9 mouse cellular contexts compared by ENCODE assay signal in the genomic region with DNA sequence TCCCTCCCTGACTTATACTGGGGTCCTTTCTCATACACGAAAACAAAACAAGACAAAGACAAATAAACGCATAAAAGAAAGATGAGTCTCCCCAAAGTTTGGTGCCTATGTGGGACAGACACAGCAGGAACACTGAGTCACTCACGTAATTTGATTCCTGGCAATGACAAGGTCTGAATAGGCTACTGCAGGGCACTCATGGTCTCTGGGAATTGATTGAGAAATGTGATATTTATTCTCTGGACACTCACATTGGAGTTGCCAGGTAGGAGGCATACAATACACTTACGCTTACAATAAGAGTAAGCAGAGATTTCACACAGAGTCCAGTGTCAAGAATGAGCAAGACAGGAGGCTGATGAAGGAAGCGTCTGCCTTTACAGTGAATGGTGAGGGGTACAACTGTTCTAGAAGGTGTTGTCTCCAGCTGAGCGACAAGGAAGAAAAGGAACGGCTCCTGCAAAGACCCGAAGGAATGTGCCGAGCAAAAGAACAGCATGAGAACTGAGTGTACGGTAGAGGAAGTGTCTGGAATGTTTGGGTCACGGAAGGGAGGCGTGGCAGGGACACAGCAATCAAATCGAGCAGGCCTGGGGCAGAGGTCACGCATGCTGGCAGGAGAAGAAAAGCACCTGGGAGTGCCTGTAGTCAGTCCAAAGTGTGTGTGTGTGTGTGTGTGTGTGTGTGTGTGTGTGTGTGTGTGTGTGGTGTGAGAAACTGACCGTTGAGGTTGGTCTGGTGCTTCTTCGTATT. TPM values are rescaled to one million over a fixed set of nuclear protein-coding genes. Genes with fewer than 3 reads are reported as not detected.
DNase-seq lines count a peak whose midpoint lies in the region; ATAC-seq and TF ChIP-seq lines count a peak whose summit lies in the region.
"Had no signal": no experiment of that assay in that cellular context is flagged by ENCODE, and none has a peak within 500 bp of the region (broad histone marks: within the 10 kb centered on the region; RNA-seq: fewer than 3 reads in every experiment).

No protein-coding gene starts in this region.

- no peak overlapping the region for H3K9ac ChIP-seq in stomach, embryonic 14.5 days (replicated peaks; ENCODE audit: low read depth, low read length)

- peaks cover 21% of the 10 kb centered on the region for H3K4me1 ChIP-seq in heart, embryonic 10.5 days
- peaks cover 16% of the 10 kb centered on the region for H3K4me1 ChIP-seq in limb, embryonic 10.5 days
- H3K4me1 ChIP-seq in stomach, embryonic 14.5 days (ENCODE audit: control insufficient read depth, insufficient read depth, low read length), result 0 out of 2 replicates have a peak, but pooled peaks cover 7% of the 10 kb centered on the region

- peak; percentile 23 for DNase-seq in gastrocnemius, adult 2 months
- no peak for DNase-seq in gastrocnemius, postnatal 14 days
- DNase-seq in heart, embryonic 10.5 days (ENCODE audit: low spot score), result peak; percentile 78
- DNase-seq in limb, embryonic 10.5 days (ENCODE audit: low spot score), result peak; percentile 55
- no peak for DNase-seq in thymus, postnatal 14 days
- no peak for DNase-seq in cerebellum, postnatal 36 days
- DNase-seq in cerebellum, postnatal 10 days, result no peak

- no peak overlapping the region for H3K27ac ChIP-seq in gastrocnemius, adult 2 months
- H3K27ac ChIP-seq in heart, embryonic 10.5 days, result peak overlapping the region; percentile 52
- H3K27ac ChIP-seq in limb, embryonic 10.5 days, result peak overlapping the region; percentile 64
- no peak overlapping the region for H3K27ac ChIP-seq in stomach, embryonic 14.5 days (ENCODE audit: low read length)

- peak; percentile 72 for ATAC-seq in stomach, embryonic 14.5 days (ENCODE audit: insufficient number of reproducible peaks, insufficient read depth, low FRiP score, low read depth)

- H3K4me3 ChIP-seq in gastrocnemius, adult 2 months, result no peak overlapping the region
- H3K4me3 ChIP-seq in heart, embryonic 10.5 days, result peak overlapping the region; percentile 8; the same call in 1 of the 2 replicates
- peak overlapping the region; percentile 1; the same call in 1 of the 2 replicates for H3K4me3 ChIP-seq in limb, embryonic 10.5 days
- no peak overlapping the region for H3K4me3 ChIP-seq in stomach, embryonic 14.5 days (ENCODE audit: low read depth, low read length)

- no peaks in the 10 kb centered on the region for H3K27me3 ChIP-seq in heart, embryonic 10.5 days (ENCODE audit: insufficient read depth, poor library complexity, severe bottlenecking)
- no peaks in the 10 kb centered on the region for H3K27me3 ChIP-seq in limb, embryonic 10.5 days (ENCODE audit: low read depth, poor library complexity, severe bottlenecking)
- H3K27me3 ChIP-seq in stomach, embryonic 14.5 days (ENCODE audit: control insufficient read depth, insufficient read depth, low read length), result no peaks in the 10 kb centered on the region

- H3K9me3 ChIP-seq in heart, embryonic 10.5 days, result no peaks in the 10 kb centered on the region
- no peaks in the 10 kb centered on the region for H3K9me3 ChIP-seq in limb, embryonic 10.5 days (replicated peaks)
- no peaks in the 10 kb centered on the region for H3K9me3 ChIP-seq in stomach, embryonic 14.5 days (ENCODE audit: control insufficient read depth, low read depth, low read length)

- TF ChIP-seq CTCF in gastrocnemius, adult 2 months (IDR thresholded peaks at IDR 0.05), result no peak

- no peaks in the 10 kb centered on the region for H3K36me3 ChIP-seq in heart, embryonic 10.5 days
- H3K36me3 ChIP-seq in limb, embryonic 10.5 days, result no peaks in the 10 kb centered on the region
- H3K36me3 ChIP-seq in stomach, embryonic 14.5 days (ENCODE audit: control insufficient read depth, insufficient read depth, low read length), result no peaks in the 10 kb centered on the region

- WGBS in heart, embryonic 10.5 days, result 42% methylated on average over 16 of the region's 16 CpGs
- WGBS in limb, embryonic 10.5 days, result 47% methylated on average over 16 of the region's 16 CpGs
- WGBS in stomach, embryonic 14.5 days, result 21% methylated on average over 16 of the region's 16 CpGs

- 0 out of 2 replicates have a peak overlapping the region, but pooled peaks have one; percentile 12 for H3K4me2 ChIP-seq in stomach, embryonic 14.5 days (replicated peaks; ENCODE audit: low read depth, low read length)

- intact Hi-C loops in gastrocnemius, adult 2 months (cut with DNase I), result no loop called here
- intact Hi-C loops in gastrocnemius, postnatal 14 days (cut with DNase I; ENCODE audit: low total_unique reads), result no loop called here

RNA-seq across cellular contexts. Expression of gene Slc22a5, which starts 12.5 kb away (rescaled TPM):
- 10 to 100 TPM in 1 of 2 experiments, 1 to 10 TPM in 1; 7.6 to 11.0 TPM for total RNA-seq in gastrocnemius, adult 2 months (2021)
- 10 to 100 TPM; 11.1 to 11.2 TPM for total RNA-seq in gastrocnemius, postnatal 14 days (2021)
- polyA plus RNA-seq in heart, embryonic 10.5 days (2016; fragmentation: Nextera tagmentation; extraction: Ambion mirVana), result 7.7 and 9.9 TPM in 2 replicates
- 4.8 and 4.9 TPM in 2 replicates for polyA plus RNA-seq in limb, embryonic 10.5 days (2016; fragmentation: Nextera tagmentation; extraction: Ambion mirVana)
- polyA plus RNA-seq in stomach, embryonic 14.5 days (2014; fragmentation: Nextera tagmentation; extraction: Ambion mirVana), result 11.1 and 12.8 TPM in 2 replicates

RNA-seq across cellular contexts. Expression of gene Gm12216, which starts 44.9 kb away (rescaled TPM):
- 1 to 10 TPM in 1 of 2 experiments, under 1 TPM in 1; 0.87 to 1.4 TPM for total RNA-seq in gastrocnemius, adult 2 months (2021)
- total RNA-seq in gastrocnemius, postnatal 14 days (2021), result 1 to 10 TPM; 2.1 to 3.7 TPM
- 0.15 and 0.27 TPM in 2 replicates for polyA plus RNA-seq in heart, embryonic 10.5 days (2016; fragmentation: Nextera tagmentation; extraction: Ambion mirVana)
- polyA plus RNA-seq in limb, embryonic 10.5 days (2016; fragmentation: Nextera tagmentation; extraction: Ambion mirVana), result 0.41 TPM in 1 of 2 replicates, not detected in the other
- 1.5 and 4.3 TPM in 2 replicates for polyA plus RNA-seq in stomach, embryonic 14.5 days (2014; fragmentation: Nextera tagmentation; extraction: Ambion mirVana)
- polyA plus RNA-seq: neural tube, embryonic 11.5 days had no signal

Comparison
In these comparisons a context has a peak if more than half of its experiments do, and no peak if none do; other contexts are left out.
1. DNase-seq: peak in gastrocnemius, adult 2 months (single experiment), heart, embryonic 10.5 days (single experiment) and limb, embryonic 10.5 days (single experiment); none in gastrocnemius, postnatal 14 days (single experiment), thymus, postnatal 14 days (single experiment), cerebellum, postnatal 36 days (0 of 2) and cerebellum, postnatal 10 days (0 of 2).
2. H3K27ac ChIP-seq: peak in heart, embryonic 10.5 days (single experiment) and limb, embryonic 10.5 days (single experiment); none in gastrocnemius, adult 2 months (single experiment) and stomach, embryonic 14.5 days (single experiment).
3. H3K4me3 ChIP-seq: peak in heart, embryonic 10.5 days (single experiment) and limb, embryonic 10.5 days (single experiment); none in gastrocnemius, adult 2 months (single experiment) and stomach, embryonic 14.5 days (single experiment).